Mouse (Mus musculus): ENCODE data around the gene Batf. TPM values are rescaled to one million over a fixed set of nuclear protein-coding genes. Genes with fewer than 3 reads are reported as not detected.

Gene Batf
- polyA plus RNA-seq, 1 experiment from 2014 or later: 1.5 TPM

DNA sequence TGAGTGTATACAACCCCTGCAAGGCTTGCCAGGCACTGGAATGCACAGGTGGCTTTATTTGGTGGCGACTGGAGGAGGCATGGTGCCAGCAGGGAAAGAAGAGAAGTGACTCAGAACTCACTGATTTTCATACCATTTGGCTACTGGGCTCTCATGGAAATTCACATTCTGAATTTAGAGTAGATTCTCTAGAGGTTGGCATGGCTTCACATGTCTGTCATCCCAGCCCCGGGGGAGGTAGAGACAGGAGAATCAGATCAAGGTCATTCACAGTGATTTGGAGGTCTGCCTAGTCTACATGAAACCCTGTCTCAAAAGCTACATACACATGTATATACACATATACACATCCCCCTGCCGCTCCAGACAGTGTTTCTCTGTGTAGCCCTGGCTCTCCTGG, 50.5 kb downstream of the Batf start:
- Histone ChIP-seq H3K9ac (no peak overlapping the region), H3K4me1 (no peaks in the 10 kb centered on the region), H3K4me3 (replicated peaks) (no peak overlapping the region), H3K9me3 (no peaks in the 10 kb centered on the region), H3K36me3 (replicated peaks) (no peaks in the 10 kb centered on the region), H3K4me2 (no peak overlapping the region), H3K27me3 (no peaks in the 10 kb centered on the region), H3K27ac (no peak overlapping the region)
- WGBS: 99% methylated on average over 3 of the region's 3 CpGs
- no peak for ATAC-seq (ENCODE audit: low FRiP score)

DNA sequence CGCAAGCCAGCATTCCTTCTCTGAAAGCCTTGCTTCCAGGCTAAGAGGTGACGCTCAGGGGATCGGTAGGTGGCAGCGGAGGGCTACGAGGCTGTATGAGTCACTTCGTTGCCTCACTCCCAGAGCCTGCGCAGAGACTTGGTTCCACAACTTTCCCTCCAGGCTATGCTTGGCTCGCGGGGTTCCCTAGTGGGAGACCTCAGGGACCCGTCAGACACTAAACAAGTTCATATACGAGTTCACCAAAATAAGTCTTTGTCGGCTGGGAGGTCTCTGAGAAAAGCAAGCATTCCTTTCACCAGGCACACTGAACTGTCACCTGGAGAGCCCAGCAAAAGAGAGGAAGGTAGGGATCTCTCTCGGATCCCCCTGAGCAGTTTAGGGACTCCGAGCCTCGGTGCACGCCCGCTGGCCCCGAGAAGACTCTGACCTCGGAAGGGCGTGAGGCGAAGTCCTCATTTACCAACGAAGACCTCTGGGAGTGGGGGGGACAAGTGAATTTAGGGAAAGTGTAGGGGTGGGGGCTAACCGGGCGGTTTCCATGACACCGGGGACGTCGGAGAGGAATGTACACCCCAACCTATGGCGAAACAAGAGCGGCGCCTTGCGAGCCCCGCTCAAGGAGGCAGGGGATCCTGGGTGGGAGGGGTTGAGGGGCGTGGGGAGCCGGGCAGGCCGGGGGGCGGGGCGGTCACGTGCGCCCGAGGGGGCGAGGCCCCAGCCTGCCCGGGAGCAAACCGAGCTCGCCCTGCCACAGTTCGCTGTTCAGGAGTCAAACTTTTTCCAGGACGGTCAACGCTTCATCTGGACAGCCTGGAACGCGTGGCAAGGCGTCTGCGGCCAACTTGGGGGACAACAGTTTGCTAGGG, 59.6 kb downstream of the Batf start, which contains the start of gene Flvcr2:
Gene Flvcr2 (plus strand): TSS at position 713 of the 869 bp plus-strand sequence.
- Histone ChIP-seq H3K4me1 (peaks cover 14% of the 10 kb centered on the region), H3K27ac (no peak within 1 kb of the TSS), H3K27me3 (peaks cover 32% of the 10 kb centered on the region), H3K36me3 (replicated peaks) (no peaks in the 10 kb centered on the region), H3K9ac (peak within 1 kb of the TSS; percentile 39), H3K4me2 (peak within 1 kb of the TSS; percentile 88), H3K9me3 (no peaks in the 10 kb centered on the region), H3K4me3 (replicated peaks) (peak within 1 kb of the TSS; percentile 44)
- peak; percentile 82 for ATAC-seq (ENCODE audit: low FRiP score)
- WGBS: under 1% methylated on average over 49 of the region's 51 CpGs

DNA sequence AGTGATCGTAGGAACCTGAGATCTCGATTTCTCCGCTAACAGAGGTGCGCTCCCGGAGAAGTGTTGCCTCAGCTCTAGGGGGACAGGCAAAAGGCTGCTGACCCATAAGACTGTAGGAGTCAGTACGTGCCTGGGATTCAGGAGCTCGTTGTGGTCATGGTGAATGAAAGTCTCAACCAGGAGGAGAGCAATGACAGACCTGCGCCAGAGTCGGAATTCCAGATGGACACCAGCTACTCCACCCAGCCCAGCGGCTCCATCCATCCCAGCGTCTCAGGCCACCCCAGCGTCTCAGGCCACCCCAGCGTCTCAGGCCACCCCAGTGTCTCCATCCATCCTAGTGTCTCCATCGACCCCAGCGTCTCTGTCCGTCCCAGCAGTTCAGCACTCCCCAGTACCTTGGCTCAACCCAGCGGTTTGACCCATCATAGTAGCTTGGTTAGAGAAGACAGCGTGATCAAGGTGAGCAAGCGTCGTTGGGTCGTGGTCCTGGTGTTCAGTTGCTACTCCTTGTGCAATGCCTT, 60.3 kb downstream of the Batf start:
- Histone ChIP-seq H3K27me3 (peaks cover 32% of the 10 kb centered on the region), H3K36me3 (replicated peaks) (no peaks in the 10 kb centered on the region), H3K4me3 (replicated peaks) (peak overlapping the region; percentile 44), H3K9ac (peak overlapping the region; percentile 39; the same call in 1 of the 2 replicates), H3K4me1 (peaks cover 14% of the 10 kb centered on the region), H3K9me3 (no peaks in the 10 kb centered on the region), H3K4me2 (peak overlapping the region; percentile 88), H3K27ac (no peak overlapping the region)
- ATAC-seq (ENCODE audit: low FRiP score): peak; percentile 23; the same call in 1 of the 2 replicates
- WGBS: 19% methylated on average over 21 of the region's 21 CpGs

DNA sequence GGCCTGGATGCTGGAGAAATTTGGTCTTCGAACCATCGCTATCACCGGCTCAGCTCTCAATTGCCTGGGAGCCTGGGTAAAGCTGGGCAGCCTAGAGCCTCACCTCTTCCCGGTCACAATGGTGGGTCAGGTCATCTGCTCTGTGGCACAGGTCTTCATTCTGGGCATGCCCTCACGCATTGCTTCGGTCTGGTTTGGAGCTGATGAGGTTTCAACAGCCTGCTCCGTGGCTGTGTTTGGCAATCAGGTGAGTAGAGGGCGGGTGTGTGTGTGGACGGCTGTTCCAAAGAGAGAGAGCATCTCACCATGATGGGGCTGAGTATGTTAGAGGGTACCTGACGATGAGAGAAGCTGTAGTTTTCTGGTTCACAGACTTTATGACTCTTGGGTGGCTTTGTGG, 60.9 kb downstream of the Batf start:
- Histone ChIP-seq H3K36me3 (replicated peaks) (no peaks in the 10 kb centered on the region), H3K27ac (no peak overlapping the region), H3K27me3 (peaks cover 32% of the 10 kb centered on the region), H3K4me1 (peaks cover 14% of the 10 kb centered on the region), H3K9me3 (no peaks in the 10 kb centered on the region), H3K4me2 (no peak overlapping the region), H3K9ac (no peak overlapping the region), H3K4me3 (replicated peaks) (no peak overlapping the region)
- no peak for ATAC-seq (ENCODE audit: low FRiP score)
- WGBS: 87% methylated on average over 10 of the region's 10 CpGs

DNA sequence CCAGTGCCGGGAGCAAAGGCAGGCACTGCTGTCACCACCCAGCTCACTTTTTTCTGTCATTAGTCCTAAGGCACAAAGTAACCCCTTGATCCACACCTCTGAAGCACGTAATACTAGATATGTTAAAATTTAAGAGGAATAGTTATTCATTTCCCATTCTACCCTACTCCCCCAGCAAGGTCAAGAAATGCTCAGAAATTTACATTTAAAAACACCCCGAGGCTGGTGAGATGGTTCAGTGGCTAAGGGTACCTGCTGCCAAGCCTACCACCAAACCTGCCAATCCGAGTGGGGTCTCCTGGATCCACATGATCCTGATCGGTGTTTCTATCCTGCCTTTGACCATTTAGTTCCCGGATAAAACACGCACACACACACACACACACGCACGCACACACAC, 63.4 kb downstream of the Batf start:
- no peaks in the 10 kb centered on the region for H3K9me3 ChIP-seq
- H3K27ac ChIP-seq: no peak overlapping the region
- H3K36me3 ChIP-seq (replicated peaks): no peaks in the 10 kb centered on the region
- peaks cover 25% of the 10 kb centered on the region for H3K27me3 ChIP-seq
- no peak overlapping the region for H3K4me2 ChIP-seq
- 96% methylated on average over 9 of the region's 9 CpGs for WGBS
- H3K4me3 ChIP-seq (replicated peaks): no peak overlapping the region
- H3K4me1 ChIP-seq: peaks cover 14% of the 10 kb centered on the region
- no peak overlapping the region for H3K9ac ChIP-seq
- ATAC-seq (ENCODE audit: low FRiP score): no peak

DNA sequence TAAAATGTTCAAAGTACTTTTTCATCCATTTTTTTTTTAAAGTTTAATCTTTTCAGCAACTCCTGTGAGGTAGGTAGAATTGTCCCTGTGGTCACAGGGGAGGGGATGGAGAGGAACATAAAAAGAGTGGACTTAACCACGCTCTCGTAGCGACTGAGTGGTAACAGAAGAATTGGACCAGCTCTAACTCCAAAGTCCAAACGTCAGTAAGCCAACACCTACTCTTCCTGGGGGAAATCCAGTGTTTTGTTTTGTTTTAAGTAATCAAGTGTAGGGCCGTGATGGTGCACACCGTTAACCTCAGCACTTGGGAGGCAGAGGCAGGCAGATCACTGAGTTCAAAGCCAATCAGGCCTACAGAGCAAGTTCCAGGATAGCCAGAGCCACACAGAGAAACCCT, 65.6 kb downstream of the Batf start:
- Histone ChIP-seq H3K4me2 (no peak overlapping the region), H3K9me3 (no peaks in the 10 kb centered on the region), H3K36me3 (replicated peaks) (no peaks in the 10 kb centered on the region), H3K4me1 (0 out of 2 replicates have a peak, but pooled peaks cover under 1% of the 10 kb centered on the region), H3K4me3 (replicated peaks) (no peak overlapping the region), H3K9ac (no peak overlapping the region), H3K27ac (no peak overlapping the region), H3K27me3 (peaks cover 11% of the 10 kb centered on the region)
- no peak for ATAC-seq (ENCODE audit: low FRiP score)
- 89% methylated on average over 6 of the region's 6 CpGs for WGBS

DNA sequence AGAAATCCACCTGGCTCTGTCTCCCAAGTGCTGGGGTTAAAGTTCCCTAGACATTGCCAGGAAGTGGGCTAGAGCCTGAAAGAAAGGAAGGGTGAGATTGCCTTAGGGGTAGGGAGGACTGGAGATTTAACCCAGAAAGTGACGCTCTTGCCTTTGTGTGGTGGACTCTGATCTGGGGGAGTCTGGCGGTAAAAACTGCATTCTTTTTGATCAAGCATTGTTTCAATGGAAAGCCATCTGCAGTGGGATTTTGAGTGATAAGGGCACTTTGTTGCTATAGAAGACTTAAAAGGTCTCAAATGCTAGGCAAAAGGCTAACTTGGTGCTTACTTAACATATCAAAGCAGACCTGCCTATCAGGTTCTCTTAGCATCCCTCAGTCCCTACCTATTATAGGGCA, 66.8 kb downstream of the Batf start:
- 61% methylated on average over 2 of the region's 2 CpGs for WGBS
- H3K36me3 ChIP-seq (replicated peaks): no peaks in the 10 kb centered on the region
- H3K9ac ChIP-seq: no peak overlapping the region
- no peak for ATAC-seq (ENCODE audit: low FRiP score)
- no peak overlapping the region for H3K4me3 ChIP-seq (replicated peaks)
- no peaks in the 10 kb centered on the region for H3K27me3 ChIP-seq
- H3K27ac ChIP-seq: no peak overlapping the region
- no peaks in the 10 kb centered on the region for H3K9me3 ChIP-seq
- no peaks in the 10 kb centered on the region for H3K4me1 ChIP-seq
- H3K4me2 ChIP-seq: no peak overlapping the region

DNA sequence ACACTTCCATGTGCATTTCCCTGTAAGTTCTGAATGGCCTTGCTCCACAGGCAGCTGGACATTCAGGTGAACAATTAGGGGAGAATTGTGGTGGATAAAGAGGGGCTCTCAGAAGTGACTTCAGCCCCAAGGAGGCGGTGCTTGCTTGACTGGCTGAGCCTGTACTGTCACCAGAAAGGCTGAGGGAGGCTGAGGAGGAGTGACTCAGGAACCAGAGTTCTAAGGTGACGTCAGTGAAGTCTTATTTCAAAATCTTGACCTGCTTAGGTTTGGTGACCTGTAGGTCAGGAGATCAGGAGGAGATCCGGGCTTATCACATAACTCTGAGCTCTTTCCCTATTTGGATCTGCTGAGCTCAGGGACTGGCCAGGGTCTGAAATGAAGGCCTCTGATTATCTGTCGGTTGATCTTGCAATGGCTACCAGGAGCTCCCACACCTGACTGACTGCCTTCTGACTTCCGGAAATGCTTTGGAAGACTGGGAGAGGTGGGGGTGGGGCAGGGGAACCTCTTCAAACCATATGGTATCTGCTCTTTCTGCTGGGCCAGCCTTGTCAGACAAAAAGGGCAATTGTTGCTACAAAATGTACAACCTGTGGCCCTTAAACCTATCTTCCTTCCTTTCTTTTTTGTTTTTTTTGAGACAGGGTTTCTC, 68.3 kb downstream of the Batf start:
- 72% methylated on average over 5 of the region's 5 CpGs for WGBS
- Histone ChIP-seq H3K9me3 (no peaks in the 10 kb centered on the region), H3K27ac (no peak overlapping the region), H3K36me3 (replicated peaks) (no peaks in the 10 kb centered on the region), H3K4me2 (no peak overlapping the region), H3K4me1 (no peaks in the 10 kb centered on the region), H3K4me3 (replicated peaks) (no peak overlapping the region), H3K27me3 (no peaks in the 10 kb centered on the region), H3K9ac (no peak overlapping the region)
- no peak for ATAC-seq (ENCODE audit: low FRiP score)

DNA sequence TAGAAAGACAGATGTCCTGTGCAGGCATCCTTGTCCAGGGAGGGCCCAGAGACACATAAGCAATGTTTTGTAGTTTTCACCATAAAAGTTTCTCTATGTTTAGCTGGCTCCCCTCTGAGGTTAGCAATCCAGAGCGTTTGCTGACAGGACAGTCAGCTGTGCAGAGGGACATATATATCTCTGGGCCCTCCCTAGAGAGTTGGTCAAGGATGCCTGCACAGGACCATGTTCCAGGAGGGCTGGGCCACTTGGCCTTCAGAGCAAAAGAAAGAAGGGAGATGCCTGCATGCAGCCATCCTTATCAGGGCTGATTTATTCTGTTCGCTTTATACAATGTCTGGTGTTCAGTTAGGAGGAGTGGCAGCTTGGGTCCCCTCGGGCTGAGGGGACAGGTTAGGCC, 70.0 kb downstream of the Batf start:
- H3K27me3 ChIP-seq: no peaks in the 10 kb centered on the region
- no peak overlapping the region for H3K4me3 ChIP-seq (replicated peaks)
- H3K4me1 ChIP-seq: no peaks in the 10 kb centered on the region
- H3K27ac ChIP-seq: no peak overlapping the region
- no peak overlapping the region for H3K4me2 ChIP-seq
- ATAC-seq (ENCODE audit: low FRiP score): no peak
- no peaks in the 10 kb centered on the region for H3K9me3 ChIP-seq
- WGBS: 79% methylated on average over 3 of the region's 3 CpGs
- no peaks in the 10 kb centered on the region for H3K36me3 ChIP-seq (replicated peaks)
- no peak overlapping the region for H3K9ac ChIP-seq

DNA sequence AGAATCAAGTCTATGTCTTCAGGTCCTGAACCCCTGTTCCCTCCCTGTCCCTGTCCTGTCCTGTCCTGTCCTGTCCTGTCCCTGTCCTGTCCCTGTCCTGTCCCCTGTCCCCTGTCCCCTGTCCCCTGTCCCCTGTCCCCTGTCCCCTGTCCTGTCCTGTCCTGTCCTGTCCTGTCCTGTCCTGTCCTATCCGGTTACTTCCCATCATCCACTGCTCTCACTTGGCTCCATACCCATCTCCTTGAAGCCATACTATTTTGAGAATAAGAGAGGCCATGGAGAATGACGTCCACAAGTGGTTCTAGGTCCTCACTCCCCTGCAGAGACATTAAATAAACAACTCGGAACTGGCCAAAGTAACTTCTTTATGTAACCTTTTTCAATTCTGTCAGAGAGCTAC, 70.6 kb downstream of the Batf start:
- H3K27me3 ChIP-seq: no peaks in the 10 kb centered on the region
- H3K4me3 ChIP-seq (replicated peaks): no peak overlapping the region
- no peak overlapping the region for H3K4me2 ChIP-seq
- H3K27ac ChIP-seq: no peak overlapping the region
- H3K9me3 ChIP-seq: no peaks in the 10 kb centered on the region
- 74% methylated on average over 3 of the region's 3 CpGs for WGBS
- no peaks in the 10 kb centered on the region for H3K4me1 ChIP-seq
- H3K9ac ChIP-seq: no peak overlapping the region
- ATAC-seq (ENCODE audit: low FRiP score): no peak
- H3K36me3 ChIP-seq (replicated peaks): no peaks in the 10 kb centered on the region
